Mouse (Mus musculus): ENCODE measurements around the gene Slc1a2. TPM values are rescaled to one million over a fixed set of nuclear protein-coding genes. Genes with fewer than 3 reads are reported as not detected.

Slc1a2 gene
- 685 and 1,636 TPM in 2 replicates for polyA plus RNA-seq (2012; ENCODE audit: insufficient read depth, insufficient read length, low replicate concordance, missing spikeins)

GRCm38 (mm10) chr2:102658163-102658660 lies at the start of gene Slc1a2:
Gene Slc1a2, plus strand, starts transcription at chr2:102658659.
- peak within 1 kb of the TSS; percentile 66 for H3K27ac ChIP-seq (ENCODE audit: insufficient read depth, low read depth, low read length)
- 3% methylated on average over 20 of the region's 20 CpGs for WGBS
- TF ChIP-seq CTCF (IDR thresholded peaks at IDR 0.05; ENCODE audit: insufficient read depth, low read depth, low read length) = no peak
- no peak for TF ChIP-seq POLR2A (IDR thresholded peaks at IDR 0.05; ENCODE audit: insufficient read depth, low read depth, low read length)

GRCm38 (mm10) chr2:102610485-102610884 lies 48.0 kb upstream of the Slc1a2 start:
- no peak for TF ChIP-seq CTCF (IDR thresholded peaks at IDR 0.05; ENCODE audit: insufficient read depth, low read depth, low read length)
- no peak for TF ChIP-seq POLR2A (IDR thresholded peaks at IDR 0.05; ENCODE audit: insufficient read depth, low read depth, low read length)
- WGBS = 96% methylated on average over 4 of the region's 4 CpGs
- Histone ChIP-seq H3K4me1 (ENCODE audit: control insufficient read depth, insufficient read depth, low read length) (no peaks in the 10 kb centered on the region), H3K27ac (ENCODE audit: insufficient read depth, low read depth, low read length) (no peak overlapping the region), H3K4me3 (ENCODE audit: insufficient read depth, low read depth, low read length) (no peak overlapping the region)

More at GRCm38 (mm10) chr2:102658163-102658660, at the start of gene Slc1a2:
- peak within 1 kb of the TSS; percentile 68 for H3K4me3 ChIP-seq (ENCODE audit: insufficient read depth, low read depth, low read length)
- peaks cover 13% of the 10 kb centered on the region for H3K4me1 ChIP-seq (ENCODE audit: control insufficient read depth, insufficient read depth, low read length)

GRCm38 (mm10) chr2:102616637-102617036 lies 41.8 kb upstream of the Slc1a2 start:
- H3K27ac ChIP-seq (ENCODE audit: insufficient read depth, low read depth, low read length) = no peak overlapping the region
- H3K4me1 ChIP-seq (ENCODE audit: control insufficient read depth, insufficient read depth, low read length) = no peaks in the 10 kb centered on the region
- 71% methylated on average over 2 of the region's 2 CpGs for WGBS
- H3K4me3 ChIP-seq (ENCODE audit: insufficient read depth, low read depth, low read length) = no peak overlapping the region
- TF ChIP-seq POLR2A (IDR thresholded peaks at IDR 0.05; ENCODE audit: insufficient read depth, low read depth, low read length) (no peak), CTCF (IDR thresholded peaks at IDR 0.05; ENCODE audit: insufficient read depth, low read depth, low read length) (no peak)

- H3K4me1 ChIP-seq (ENCODE audit: control insufficient read depth, insufficient read depth, low read length) = no peaks in the 10 kb centered on the region
- 50% methylated on average over 12 of the region's 12 CpGs for WGBS
- peak overlapping the region; percentile 67; the same call in 1 of the 2 replicates for H3K27ac ChIP-seq (ENCODE audit: insufficient read depth, low read depth, low read length)
- no peak overlapping the region for H3K4me3 ChIP-seq (ENCODE audit: insufficient read depth, low read depth, low read length)
- TF ChIP-seq CTCF (IDR thresholded peaks at IDR 0.05; ENCODE audit: insufficient read depth, low read depth, low read length) (no peak), POLR2A (IDR thresholded peaks at IDR 0.05; ENCODE audit: insufficient read depth, low read depth, low read length) (no peak)
These were observed 37.6 kb upstream of the Slc1a2 start for GRCm38 (mm10) chr2:102620744-102621429.

DNA sequence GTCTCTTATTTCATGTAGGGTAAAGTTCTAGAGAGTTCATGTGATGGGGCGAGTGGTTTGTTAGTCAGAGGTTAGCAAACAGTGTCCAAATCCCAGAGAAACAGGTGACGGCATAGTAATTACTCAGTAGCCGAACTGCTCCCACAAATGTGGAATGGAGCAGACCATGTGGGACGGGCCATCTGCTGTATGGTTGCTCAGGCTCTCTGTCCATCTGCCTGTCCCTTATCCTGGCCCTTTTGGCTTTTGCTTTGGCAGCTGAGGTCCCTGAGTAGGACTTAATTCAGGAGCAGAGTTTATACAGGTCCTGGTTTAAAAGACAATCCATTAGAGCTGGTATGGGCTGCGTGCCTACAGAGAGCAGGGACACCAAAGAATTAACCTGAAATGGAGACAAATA lies 36.3 kb upstream of the Slc1a2 start:
- 91% methylated on average over 5 of the region's 5 CpGs for WGBS
- H3K4me1 ChIP-seq (ENCODE audit: control insufficient read depth, insufficient read depth, low read length) = no peaks in the 10 kb centered on the region
- TF ChIP-seq POLR2A (IDR thresholded peaks at IDR 0.05; ENCODE audit: insufficient read depth, low read depth, low read length) = no peak
- TF ChIP-seq CTCF (IDR thresholded peaks at IDR 0.05; ENCODE audit: insufficient read depth, low read depth, low read length) = no peak

GRCm38 (mm10) chr2:102622943-102623342 lies 35.5 kb upstream of the Slc1a2 start:
- Histone ChIP-seq H3K27ac (ENCODE audit: insufficient read depth, low read depth, low read length) (no peak overlapping the region), H3K4me3 (ENCODE audit: insufficient read depth, low read depth, low read length) (no peak overlapping the region), H3K4me1 (ENCODE audit: control insufficient read depth, insufficient read depth, low read length) (no peaks in the 10 kb centered on the region)
- TF ChIP-seq POLR2A (IDR thresholded peaks at IDR 0.05; ENCODE audit: insufficient read depth, low read depth, low read length) = no peak
- TF ChIP-seq CTCF (IDR thresholded peaks at IDR 0.05; ENCODE audit: insufficient read depth, low read depth, low read length) = no peak

More for the DNA sequence above, 36.3 kb upstream of the Slc1a2 start:
- no peak overlapping the region for H3K4me3 ChIP-seq (ENCODE audit: insufficient read depth, low read depth, low read length)
- H3K27ac ChIP-seq (ENCODE audit: insufficient read depth, low read depth, low read length) = no peak overlapping the region

- Histone ChIP-seq H3K4me3 (ENCODE audit: insufficient read depth, low read depth, low read length) (no peak overlapping the region), H3K4me1 (ENCODE audit: control insufficient read depth, insufficient read depth, low read length) (no peaks in the 10 kb centered on the region), H3K27ac (ENCODE audit: insufficient read depth, low read depth, low read length) (no peak overlapping the region)
- TF ChIP-seq POLR2A (IDR thresholded peaks at IDR 0.05; ENCODE audit: insufficient read depth, low read depth, low read length) = no peak
- no peak for TF ChIP-seq CTCF (IDR thresholded peaks at IDR 0.05; ENCODE audit: insufficient read depth, low read depth, low read length)
- 68% methylated on average over 1 of the region's 1 CpGs for WGBS
These were observed 33.9 kb upstream of the Slc1a2 start for GRCm38 (mm10) chr2:102624538-102624937.

GRCm38 (mm10) chr2:102632361-102632760 lies 26.1 kb upstream of the Slc1a2 start:
- no peak for TF ChIP-seq CTCF (IDR thresholded peaks at IDR 0.05; ENCODE audit: insufficient read depth, low read depth, low read length)
- TF ChIP-seq POLR2A (IDR thresholded peaks at IDR 0.05; ENCODE audit: insufficient read depth, low read depth, low read length) = no peak
- Histone ChIP-seq H3K4me1 (ENCODE audit: control insufficient read depth, insufficient read depth, low read length) (no peaks in the 10 kb centered on the region), H3K27ac (ENCODE audit: insufficient read depth, low read depth, low read length) (no peak overlapping the region), H3K4me3 (ENCODE audit: insufficient read depth, low read depth, low read length) (no peak overlapping the region)
- 93% methylated on average over 4 of the region's 4 CpGs for WGBS

GRCm38 (mm10) chr2:102634010-102634409 lies 24.4 kb upstream of the Slc1a2 start:
- WGBS = 25% methylated on average over 1 of the region's 1 CpGs
- TF ChIP-seq CTCF (IDR thresholded peaks at IDR 0.05; ENCODE audit: insufficient read depth, low read depth, low read length) (no peak), POLR2A (IDR thresholded peaks at IDR 0.05; ENCODE audit: insufficient read depth, low read depth, low read length) (no peak)
- H3K4me1 ChIP-seq (ENCODE audit: control insufficient read depth, insufficient read depth, low read length) = no peaks in the 10 kb centered on the region
- H3K27ac ChIP-seq (ENCODE audit: insufficient read depth, low read depth, low read length) = no peak overlapping the region
- no peak overlapping the region for H3K4me3 ChIP-seq (ENCODE audit: insufficient read depth, low read depth, low read length)

All from olfactory bulb, adult 2 months (tissue).